Mouse (Mus musculus) myocyte (in vitro differentiated cells): ENCODE data around the gene Mrps23. TPM values are rescaled to one million over a fixed set of nuclear protein-coding genes. Genes with fewer than 3 reads are reported as not detected.
A peak's percentile ranks its signal among the peaks of the same experiment; 100 is the strongest.

Experiments used
- H3K27me3 ChIP-seq: one replicate; pipeline ENCODE4 v1.6.1; 2011; ENCODE audit not compliant: control insufficient read depth, insufficient read depth, insufficient read length
- H3K36me3 ChIP-seq: one replicate; pipeline ENCODE4 v1.6.1; 2011; ENCODE audit not compliant: control insufficient read depth, insufficient read depth
- H3K4me2 ChIP-seq: one replicate; pipeline ENCODE4 v1.6.1; 2011; ENCODE audit warnings: low read depth, control low read depth
- H3K4me3 ChIP-seq: one replicate; pipeline ENCODE4 v1.5.1; 2011; ENCODE audit warnings: mild to moderate bottlenecking, control low read depth, moderate library complexity
- H3K79me2 ChIP-seq: one replicate; pipeline ENCODE4 v1.6.1; 2011; ENCODE audit not compliant: control insufficient read depth, insufficient read depth
- H3ac ChIP-seq: one replicate; pipeline ENCODE4 v1.6.1; 2011; ENCODE audit not compliant: control insufficient read depth, insufficient read length
- CEBPB ChIP-seq: IDR thresholded peaks from 2 replicates; pipeline ENCODE4 v1.6.1; 2011; ENCODE audit warnings: mild to moderate bottlenecking, moderate library complexity; ENCODE audit not compliant: poor library complexity, insufficient read depth, severe bottlenecking
- E2F4 ChIP-seq: IDR thresholded peaks from one replicate; pipeline ENCODE4 v1.6.1; 2011; ENCODE audit warnings: mild to moderate bottlenecking, control low read depth, moderate library complexity; ENCODE audit not compliant: insufficient read depth
- MAX ChIP-seq: IDR thresholded peaks from one replicate; pipeline ENCODE4 v1.6.1; 2011; ENCODE audit warnings: low read depth, mild to moderate bottlenecking, control low read depth
- MYOD1 ChIP-seq, 3 experiments: IDR thresholded peaks; one replicate each; pipeline ENCODE4 v1.6.1; 2011; ENCODE audit warnings: control low read depth in 2 of 3, low read depth in 2 of 3, mild to moderate bottlenecking in 2 of 3, moderate library complexity in 1 of 3; ENCODE audit not compliant: insufficient read length in 2 of 3, control insufficient read depth in 1 of 3
- MYOG ChIP-seq, 3 experiments: IDR thresholded peaks; one replicate each; pipeline ENCODE4 v1.6.1; 2011; ENCODE audit warnings: control low read depth in 2 of 3, low read depth in 2 of 3, mild to moderate bottlenecking in 2 of 3; ENCODE audit not compliant: insufficient read length in 2 of 3, control insufficient read depth in 1 of 3, insufficient read depth in 1 of 3
- POLR2A ChIP-seq: IDR thresholded peaks from one replicate; pipeline ENCODE4 v1.6.1; 2011; ENCODE audit warnings: low read depth, mild to moderate bottlenecking, control low read depth, moderate library complexity; ENCODE audit not compliant: insufficient read length
- POLR2AphosphoS2 ChIP-seq: IDR thresholded peaks from one replicate; pipeline ENCODE4 v1.6.1; 2011; ENCODE audit warnings: low read depth, control low read depth; ENCODE audit not compliant: insufficient read length
- REST ChIP-seq: IDR thresholded peaks from one replicate; pipeline ENCODE4 v1.6.1; 2011; ENCODE audit warnings: mild to moderate bottlenecking, control low read depth, moderate library complexity; ENCODE audit not compliant: insufficient read depth, insufficient read length
- SRF ChIP-seq: IDR thresholded peaks from one replicate; pipeline ENCODE4 v1.6.1; 2011; ENCODE audit warnings: low read depth; ENCODE audit not compliant: control insufficient read depth, insufficient read length
- TCF12 ChIP-seq: IDR thresholded peaks from one replicate; pipeline ENCODE4 v1.6.1; 2011; ENCODE audit warnings: mild to moderate bottlenecking, control low read depth; ENCODE audit not compliant: poor library complexity, insufficient read depth, severe bottlenecking
- TCF3 ChIP-seq: IDR thresholded peaks from one replicate; pipeline ENCODE4 v1.6.1; 2011; ENCODE audit warnings: low read depth, control low read depth; ENCODE audit not compliant: insufficient read length
- USF1 ChIP-seq: IDR thresholded peaks from one replicate; pipeline ENCODE4 v1.6.1; 2011; ENCODE audit warnings: low read depth, mild to moderate bottlenecking, control low read depth, moderate library complexity
- polyA plus RNA-seq: library from polyadenylated mRNA; unstranded; fragments of >200 nt; fragmentation: generic; extraction: Trizol; gene quantifications from one replicate; pipeline ENCODE4 v1.2.1, GENCODE M21; 2012; ENCODE audit warnings: missing spikeins

The Mrps23 gene
- polyA plus RNA-seq, 1 experiment, result 319 TPM

DNA sequence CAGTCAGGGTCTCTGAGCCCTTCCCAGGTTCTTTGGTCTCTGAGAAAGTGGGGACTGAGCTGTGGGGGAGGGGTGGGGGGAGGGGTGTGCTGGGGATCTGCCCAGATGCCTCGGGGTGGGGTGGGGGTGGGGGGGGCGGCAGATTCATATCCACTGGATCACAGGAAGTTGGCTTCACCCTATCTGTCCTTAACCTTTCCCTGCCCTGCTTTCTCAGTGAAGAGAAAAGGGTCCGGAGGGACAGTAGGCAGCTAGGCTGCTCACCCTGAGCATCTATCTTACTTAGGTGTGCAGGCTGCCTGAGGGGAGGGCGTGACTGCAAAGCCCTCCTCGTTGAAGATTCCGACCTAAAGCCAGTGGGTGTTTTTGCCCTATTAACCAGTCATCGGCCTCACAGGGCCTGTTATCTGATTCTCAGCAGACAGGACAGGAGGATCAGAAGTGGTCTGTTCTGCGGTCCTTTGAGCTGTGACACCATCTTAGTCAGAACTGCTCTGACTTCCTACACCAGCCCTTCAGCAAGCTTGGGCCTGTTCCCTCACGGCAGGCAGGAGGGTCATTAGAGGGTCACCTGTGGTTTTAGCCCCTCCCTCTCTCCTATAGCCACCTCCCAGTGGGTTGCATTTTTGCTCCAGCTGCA lies 30.7 kb upstream of the Mrps23 start:
- Histone ChIP-seq H3K27me3 (no peaks in the 10 kb centered on the region), H3K36me3 (no peaks in the 10 kb centered on the region), H3ac (no peak overlapping the region), H3K4me3 (no peak overlapping the region), H3K4me2 (peak overlapping the region; percentile 66), H3K79me2 (no peaks in the 10 kb centered on the region)
- TF ChIP-seq SRF (no peak), POLR2A (no peak), E2F4 (no peak), TCF12 (no peak), TCF3 (no peak), REST (no peak)

DNA sequence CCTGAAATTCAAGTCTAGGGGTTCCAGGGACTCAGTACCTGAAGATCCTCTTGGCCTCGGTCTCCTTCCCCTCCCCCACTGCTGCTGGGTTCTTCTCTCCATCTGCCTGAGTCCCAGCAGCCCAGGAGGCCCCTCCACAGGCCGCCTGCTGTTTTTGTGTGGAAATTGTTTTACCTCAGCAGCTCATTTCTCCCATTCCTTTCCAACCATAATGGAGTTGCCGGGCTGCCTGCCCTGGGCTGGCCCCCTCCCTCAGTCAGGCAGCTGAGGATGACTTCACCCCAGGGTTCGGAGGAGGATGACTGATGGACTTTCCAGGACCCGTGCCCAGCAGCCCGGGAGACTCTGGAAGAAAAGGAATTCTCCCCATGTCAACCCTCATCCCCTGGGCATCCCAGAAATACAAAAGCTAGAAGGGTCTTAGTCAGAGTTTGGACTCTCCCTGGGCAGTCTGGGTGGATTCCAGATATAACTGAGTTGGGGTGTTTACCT lies 23.7 kb upstream of the Mrps23 start:
- Histone ChIP-seq H3K79me2 (no peaks in the 10 kb centered on the region), H3K36me3 (peaks cover 6% of the 10 kb centered on the region), H3K4me2 (peak overlapping the region; percentile 79), H3ac (no peak overlapping the region), H3K27me3 (no peaks in the 10 kb centered on the region), H3K4me3 (no peak overlapping the region)
- TF ChIP-seq REST (no peak), MYOD1 (IDR thresholded peaks at IDR 0.05; ENCODE audit: control insufficient read depth in 1 of 3, insufficient read length in 2 of 3, low read depth in 2 of 3) (peak in 2 of 3 experiments; percentile 31 to 79), POLR2A (no peak), MYOG (IDR thresholded peaks at IDR 0.05; ENCODE audit: control insufficient read depth in 1 of 3, insufficient read depth in 1 of 3, insufficient read length in 2 of 3, low read depth in 2 of 3) (peak in 1 of 3 experiments; percentile 74), TCF3 (peak; percentile 32), USF1 (no peak), CEBPB (no peak)

DNA sequence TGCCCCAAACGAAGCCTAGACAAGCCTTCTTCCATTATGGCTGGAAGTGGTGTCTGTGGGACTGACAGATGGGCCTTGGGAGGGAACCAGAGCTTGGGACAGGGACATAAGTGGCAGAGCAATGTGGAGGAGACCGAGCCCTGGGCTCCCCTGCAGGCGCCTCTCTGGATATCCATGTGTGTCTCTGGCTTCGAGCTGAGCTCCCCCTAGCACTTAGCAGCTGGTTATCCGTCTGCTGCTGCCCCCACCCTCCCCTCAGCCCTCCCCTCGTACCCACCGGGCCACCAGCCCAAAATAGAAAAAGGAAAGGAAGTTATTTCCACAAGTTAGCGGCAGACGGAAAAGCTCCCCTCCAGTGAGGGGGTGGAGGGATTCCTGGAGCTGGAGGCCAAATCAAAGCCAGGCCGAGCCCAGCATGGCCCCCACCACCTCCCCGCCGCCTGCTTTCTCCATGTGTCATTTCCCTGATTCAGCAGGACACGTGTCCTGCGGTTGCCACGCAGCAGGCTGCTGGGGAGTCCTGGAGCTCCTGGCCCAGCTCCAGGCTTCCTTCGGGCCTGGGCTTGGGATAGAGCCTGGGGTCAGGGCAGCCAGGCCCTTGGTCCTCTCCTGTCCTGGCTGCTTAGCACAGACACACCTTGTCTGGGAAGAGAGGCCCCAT lies 23.1 kb upstream of the Mrps23 start:
- no peak overlapping the region for H3K4me3 ChIP-seq
- no peak overlapping the region for H3ac ChIP-seq
- no peaks in the 10 kb centered on the region for H3K27me3 ChIP-seq
- H3K79me2 ChIP-seq, result no peaks in the 10 kb centered on the region
- TF ChIP-seq USF1 (peak; percentile 91), MYOD1 (IDR thresholded peaks at IDR 0.05; ENCODE audit: control insufficient read depth in 1 of 3, insufficient read length in 2 of 3, low read depth in 2 of 3) (peak in 2 of 3 experiments; percentile 79 to 83), E2F4 (no peak), MYOG (IDR thresholded peaks at IDR 0.05; ENCODE audit: control insufficient read depth in 1 of 3, insufficient read depth in 1 of 3, insufficient read length in 2 of 3, low read depth in 2 of 3) (peak in 2 of 3 experiments; percentile 89 to 90), TCF3 (peak; percentile 71), TCF12 (peak; percentile 51), POLR2AphosphoS2 (no peak), POLR2A (no peak), MAX (no peak), CEBPB (0 out of 2 replicates have a peak, but pooled peaks have one; percentile 22)
- H3K36me3 ChIP-seq, result peaks cover 6% of the 10 kb centered on the region
- peak overlapping the region; percentile 79 for H3K4me2 ChIP-seq

DNA sequence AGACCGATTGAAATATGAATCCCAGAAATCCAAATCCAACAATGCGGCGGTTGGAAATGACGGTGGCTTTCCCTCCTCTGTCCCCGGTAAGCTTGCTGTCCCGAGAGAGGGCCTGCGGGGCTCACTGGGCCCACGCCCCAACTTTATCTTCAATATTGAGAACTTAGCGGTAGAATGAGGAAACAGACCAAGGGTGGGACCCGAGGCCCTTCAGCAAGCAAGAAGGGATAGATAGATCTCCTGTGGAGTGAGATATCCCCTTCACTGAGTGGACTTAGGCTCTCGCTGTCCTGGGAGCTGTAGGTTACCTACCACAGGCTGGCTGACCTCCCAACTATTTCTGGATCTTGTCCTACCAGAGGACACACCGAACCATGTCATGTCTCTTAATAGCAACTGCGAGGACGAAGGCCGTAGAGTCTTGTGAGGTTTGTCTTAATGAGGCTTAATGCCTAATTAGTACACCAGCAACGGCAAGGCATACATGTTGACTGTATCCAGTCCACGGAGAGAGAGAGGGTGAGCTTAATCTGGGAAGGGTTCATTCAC lies 19.5 kb upstream of the Mrps23 start:
- peaks cover 6% of the 10 kb centered on the region for H3K36me3 ChIP-seq
- TF ChIP-seq TCF3 (no peak), TCF12 (no peak), POLR2A (no peak), SRF (no peak)
- H3K4me3 ChIP-seq, result no peak overlapping the region

More for the DNA sequence above, 19.5 kb upstream of the Mrps23 start:
- Histone ChIP-seq H3ac (no peak overlapping the region), H3K4me2 (no peak overlapping the region), H3K79me2 (no peaks in the 10 kb centered on the region), H3K27me3 (no peaks in the 10 kb centered on the region)
